Mouse (Mus musculus) myocyte (in vitro differentiated cells): ENCODE data around the gene Defb5. TPM values are rescaled to one million over a fixed set of nuclear protein-coding genes. Genes with fewer than 3 reads are reported as not detected.

Experiments used
- H3K27me3 ChIP-seq: one replicate; pipeline ENCODE4 v1.6.1; 2011; ENCODE audit not compliant: control insufficient read depth, insufficient read depth, insufficient read length
- H3K36me3 ChIP-seq: one replicate; pipeline ENCODE4 v1.6.1; 2011; ENCODE audit not compliant: control insufficient read depth, insufficient read depth
- H3K4me2 ChIP-seq: one replicate; pipeline ENCODE4 v1.6.1; 2011; ENCODE audit warnings: low read depth, control low read depth
- H3K4me3 ChIP-seq: one replicate; pipeline ENCODE4 v1.5.1; 2011; ENCODE audit warnings: mild to moderate bottlenecking, control low read depth, moderate library complexity
- H3K79me2 ChIP-seq: one replicate; pipeline ENCODE4 v1.6.1; 2011; ENCODE audit not compliant: control insufficient read depth, insufficient read depth
- H3ac ChIP-seq: one replicate; pipeline ENCODE4 v1.6.1; 2011; ENCODE audit not compliant: control insufficient read depth, insufficient read length
- CEBPB ChIP-seq: IDR thresholded peaks from 2 replicates; pipeline ENCODE4 v1.6.1; 2011; ENCODE audit warnings: mild to moderate bottlenecking, moderate library complexity; ENCODE audit not compliant: poor library complexity, insufficient read depth, severe bottlenecking
- E2F4 ChIP-seq: IDR thresholded peaks from one replicate; pipeline ENCODE4 v1.6.1; 2011; ENCODE audit warnings: mild to moderate bottlenecking, control low read depth, moderate library complexity; ENCODE audit not compliant: insufficient read depth
- MAX ChIP-seq: IDR thresholded peaks from one replicate; pipeline ENCODE4 v1.6.1; 2011; ENCODE audit warnings: low read depth, mild to moderate bottlenecking, control low read depth
- MYOD1 ChIP-seq, 3 experiments: IDR thresholded peaks; one replicate each; pipeline ENCODE4 v1.6.1; 2011; ENCODE audit warnings: control low read depth in 2 of 3, low read depth in 2 of 3, mild to moderate bottlenecking in 2 of 3, moderate library complexity in 1 of 3; ENCODE audit not compliant: insufficient read length in 2 of 3, control insufficient read depth in 1 of 3
- MYOG ChIP-seq, 3 experiments: IDR thresholded peaks; one replicate each; pipeline ENCODE4 v1.6.1; 2011; ENCODE audit warnings: control low read depth in 2 of 3, low read depth in 2 of 3, mild to moderate bottlenecking in 2 of 3; ENCODE audit not compliant: insufficient read length in 2 of 3, control insufficient read depth in 1 of 3, insufficient read depth in 1 of 3
- POLR2A ChIP-seq: IDR thresholded peaks from one replicate; pipeline ENCODE4 v1.6.1; 2011; ENCODE audit warnings: low read depth, mild to moderate bottlenecking, control low read depth, moderate library complexity; ENCODE audit not compliant: insufficient read length
- POLR2AphosphoS2 ChIP-seq: IDR thresholded peaks from one replicate; pipeline ENCODE4 v1.6.1; 2011; ENCODE audit warnings: low read depth, control low read depth; ENCODE audit not compliant: insufficient read length
- REST ChIP-seq: IDR thresholded peaks from one replicate; pipeline ENCODE4 v1.6.1; 2011; ENCODE audit warnings: mild to moderate bottlenecking, control low read depth, moderate library complexity; ENCODE audit not compliant: insufficient read depth, insufficient read length
- SRF ChIP-seq: IDR thresholded peaks from one replicate; pipeline ENCODE4 v1.6.1; 2011; ENCODE audit warnings: low read depth; ENCODE audit not compliant: control insufficient read depth, insufficient read length
- TCF12 ChIP-seq: IDR thresholded peaks from one replicate; pipeline ENCODE4 v1.6.1; 2011; ENCODE audit warnings: mild to moderate bottlenecking, control low read depth; ENCODE audit not compliant: poor library complexity, insufficient read depth, severe bottlenecking
- TCF3 ChIP-seq: IDR thresholded peaks from one replicate; pipeline ENCODE4 v1.6.1; 2011; ENCODE audit warnings: low read depth, control low read depth; ENCODE audit not compliant: insufficient read length
- USF1 ChIP-seq: IDR thresholded peaks from one replicate; pipeline ENCODE4 v1.6.1; 2011; ENCODE audit warnings: low read depth, mild to moderate bottlenecking, control low read depth, moderate library complexity
- polyA plus RNA-seq: library from polyadenylated mRNA; unstranded; fragments of >200 nt; fragmentation: generic; extraction: Trizol; gene quantifications from one replicate; pipeline ENCODE4 v1.2.1, GENCODE M21; 2012; ENCODE audit warnings: missing spikeins

Defb5 gene
- not detected for polyA plus RNA-seq

DNA sequence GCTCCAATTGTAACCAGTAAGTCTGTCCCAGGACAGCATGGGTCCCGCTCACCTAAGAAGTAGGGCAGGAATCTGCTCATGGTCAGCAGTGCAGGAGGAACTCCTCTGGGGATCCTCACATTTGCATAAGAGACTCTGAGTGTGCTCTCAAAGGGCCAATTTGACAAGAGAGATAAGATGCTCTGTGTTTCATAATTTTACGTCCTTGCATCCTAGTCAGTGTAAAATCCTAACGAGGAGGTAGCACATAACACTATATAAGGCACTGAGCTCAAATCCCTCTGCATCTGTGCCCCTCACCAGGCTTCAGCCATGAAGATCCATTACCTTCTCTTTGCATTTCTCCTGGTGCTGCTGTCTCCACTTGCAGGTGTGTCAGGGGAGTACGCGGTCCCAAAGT lies at the start of gene Defb5:
Defb5 (plus strand) TSS at position 301 of the 400 bp plus-strand sequence.
- no peak for TF ChIP-seq TCF3
- TF ChIP-seq REST, result no peak
- TF ChIP-seq USF1, result no peak
- TF ChIP-seq MYOG (IDR thresholded peaks at IDR 0.05; ENCODE audit: control insufficient read depth in 1 of 3, insufficient read depth in 1 of 3, insufficient read length in 2 of 3, low read depth in 2 of 3), result no peak
- no peak for TF ChIP-seq MAX
- TF ChIP-seq MYOD1 (IDR thresholded peaks at IDR 0.05; ENCODE audit: control insufficient read depth in 1 of 3, insufficient read length in 2 of 3, low read depth in 2 of 3), result no peak
- no peak for TF ChIP-seq SRF
- no peak for TF ChIP-seq POLR2A
- no peak for TF ChIP-seq TCF12
- no peak for TF ChIP-seq CEBPB
- TF ChIP-seq POLR2AphosphoS2, result no peak
- no peak for TF ChIP-seq E2F4
- Histone ChIP-seq H3K27me3 (no peaks in the 10 kb centered on the region), H3ac (no peak within 1 kb of the TSS), H3K4me3 (no peak within 1 kb of the TSS), H3K4me2 (no peak within 1 kb of the TSS), H3K36me3 (no peaks in the 10 kb centered on the region), H3K79me2 (no peaks in the 10 kb centered on the region)

DNA sequence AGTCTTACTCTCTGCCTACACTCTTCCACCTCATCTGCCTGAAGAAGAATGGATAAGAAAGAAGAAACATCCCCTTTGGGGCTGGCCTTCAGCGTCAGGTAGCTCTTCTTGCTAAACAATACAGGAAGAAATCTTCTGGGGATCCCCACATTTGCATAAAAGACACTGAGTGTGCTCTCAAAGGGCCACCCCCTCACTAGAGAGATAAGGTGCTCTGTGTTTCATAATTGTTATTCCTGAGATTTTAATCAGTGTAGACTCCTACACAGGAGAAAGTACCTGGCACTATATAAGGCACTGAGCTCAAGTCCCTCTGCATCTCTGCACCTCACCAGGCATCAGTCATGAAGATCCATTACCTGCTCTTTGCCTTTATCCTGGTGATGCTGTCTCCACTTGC lies 22.2 kb upstream of the Defb5 start, which contains the start of gene Defb6:
Defb6 (plus strand) TSS at position 318 of the 400 bp plus-strand sequence.
- H3K4me2 ChIP-seq, result no peak within 1 kb of the TSS
- no peaks in the 10 kb centered on the region for H3K27me3 ChIP-seq
- no peak within 1 kb of the TSS for H3K4me3 ChIP-seq
- H3K79me2 ChIP-seq, result no peaks in the 10 kb centered on the region
- H3K36me3 ChIP-seq, result no peaks in the 10 kb centered on the region
- no peak within 1 kb of the TSS for H3ac ChIP-seq
- no peak for TF ChIP-seq POLR2AphosphoS2
- no peak for TF ChIP-seq REST
- no peak for TF ChIP-seq MYOG (IDR thresholded peaks at IDR 0.05; ENCODE audit: control insufficient read depth in 1 of 3, insufficient read depth in 1 of 3, insufficient read length in 2 of 3, low read depth in 2 of 3)
- TF ChIP-seq SRF, result no peak
- no peak for TF ChIP-seq TCF12
- no peak for TF ChIP-seq E2F4
- no peak for TF ChIP-seq USF1
- TF ChIP-seq CEBPB, result no peak
- no peak for TF ChIP-seq TCF3
- TF ChIP-seq MAX, result no peak
- TF ChIP-seq POLR2A, result no peak
- no peak for TF ChIP-seq MYOD1 (IDR thresholded peaks at IDR 0.05; ENCODE audit: control insufficient read depth in 1 of 3, insufficient read length in 2 of 3, low read depth in 2 of 3)

DNA sequence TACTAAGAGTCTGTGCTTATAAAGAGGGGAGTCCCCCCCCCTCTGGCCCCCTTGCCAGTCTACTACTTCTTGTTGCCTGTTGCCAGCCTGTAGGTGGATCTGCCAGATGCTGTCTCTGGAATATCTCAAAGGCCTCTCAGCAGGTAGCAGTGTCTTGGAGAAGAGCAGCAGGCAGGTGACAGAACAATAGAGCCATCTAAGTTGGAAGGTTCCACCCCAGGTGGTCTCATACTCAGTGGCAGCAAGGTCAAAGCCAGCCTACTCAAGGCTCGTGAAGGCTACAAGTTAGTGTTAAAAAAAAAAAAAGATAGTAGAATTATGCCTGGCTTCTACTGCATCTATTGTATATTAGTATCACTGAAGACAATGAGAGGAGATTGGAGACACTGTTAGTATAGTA lies 9.3 kb upstream of the Defb5 start:
- H3K27me3 ChIP-seq, result no peaks in the 10 kb centered on the region
- H3ac ChIP-seq, result no peak overlapping the region
- TF ChIP-seq MYOD1 (IDR thresholded peaks at IDR 0.05; ENCODE audit: control insufficient read depth in 1 of 3, insufficient read length in 2 of 3, low read depth in 2 of 3) (no peak), SRF (no peak), CEBPB (no peak), REST (no peak), TCF3 (no peak)
- no peaks in the 10 kb centered on the region for H3K79me2 ChIP-seq
- H3K4me2 ChIP-seq, result no peak overlapping the region
- no peaks in the 10 kb centered on the region for H3K36me3 ChIP-seq
- no peak overlapping the region for H3K4me3 ChIP-seq

DNA sequence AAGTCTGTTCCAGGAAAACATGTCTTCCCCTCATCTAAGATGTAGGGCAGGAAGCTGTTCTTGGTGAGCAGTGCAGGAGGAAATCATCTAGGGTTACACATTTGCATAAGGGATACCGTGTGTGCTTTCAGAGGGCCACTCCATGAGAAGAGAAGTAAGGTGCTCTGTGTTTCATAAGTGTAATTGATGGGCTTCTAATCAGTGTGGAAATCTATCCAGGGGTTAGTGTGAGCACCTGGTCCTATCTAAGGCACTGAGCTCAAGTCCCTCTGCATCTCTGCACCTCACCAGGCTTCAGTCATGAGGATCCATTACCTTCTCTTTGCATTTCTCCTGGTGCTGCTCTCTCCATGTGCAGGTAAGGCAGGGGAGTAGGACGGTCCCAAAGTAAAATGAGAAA lies 7.8 kb upstream of the Defb5 start, which contains the start of gene Defb46:
Defb46 (plus strand) TSS at position 301 of the 400 bp plus-strand sequence.
- Histone ChIP-seq H3K79me2 (no peaks in the 10 kb centered on the region), H3K27me3 (no peaks in the 10 kb centered on the region), H3ac (no peak within 1 kb of the TSS), H3K4me3 (no peak within 1 kb of the TSS), H3K4me2 (no peak within 1 kb of the TSS), H3K36me3 (no peaks in the 10 kb centered on the region)
- TF ChIP-seq CEBPB, result no peak
- TF ChIP-seq MYOD1 (IDR thresholded peaks at IDR 0.05; ENCODE audit: control insufficient read depth in 1 of 3, insufficient read length in 2 of 3, low read depth in 2 of 3), result no peak
- TF ChIP-seq POLR2A, result no peak
- TF ChIP-seq MYOG (IDR thresholded peaks at IDR 0.05; ENCODE audit: control insufficient read depth in 1 of 3, insufficient read depth in 1 of 3, insufficient read length in 2 of 3, low read depth in 2 of 3), result no peak
- TF ChIP-seq TCF3, result no peak
- no peak for TF ChIP-seq TCF12
- TF ChIP-seq POLR2AphosphoS2, result no peak
- no peak for TF ChIP-seq SRF
- no peak for TF ChIP-seq USF1
- no peak for TF ChIP-seq MAX
- TF ChIP-seq REST, result no peak

DNA sequence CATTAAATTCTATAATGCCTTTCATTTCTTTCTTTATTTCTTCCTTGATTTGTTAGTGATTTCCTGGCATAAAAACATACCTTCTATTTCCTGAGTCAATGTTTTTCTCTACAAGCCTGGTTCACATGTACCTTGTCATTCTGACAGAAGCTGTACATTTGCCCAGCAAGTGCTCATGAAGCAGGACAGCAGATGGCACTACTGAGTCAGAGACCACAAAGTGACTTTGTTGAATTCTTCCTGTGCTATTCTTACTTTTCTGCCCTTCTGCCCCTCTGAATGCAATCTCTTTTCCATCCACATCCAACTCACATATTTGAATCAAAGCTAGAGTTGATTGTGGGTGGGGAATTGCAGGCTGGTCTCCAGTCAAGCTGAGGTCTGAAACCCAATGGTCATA lies 10.8 kb downstream of the Defb5 start:
- no peak overlapping the region for H3ac ChIP-seq
- TF ChIP-seq CEBPB (no peak), MYOD1 (IDR thresholded peaks at IDR 0.05; ENCODE audit: control insufficient read depth in 1 of 3, insufficient read length in 2 of 3, low read depth in 2 of 3) (no peak), TCF12 (no peak), POLR2A (no peak), USF1 (no peak), TCF3 (no peak), SRF (no peak), E2F4 (no peak), POLR2AphosphoS2 (no peak), MAX (no peak), MYOG (IDR thresholded peaks at IDR 0.05; ENCODE audit: control insufficient read depth in 1 of 3, insufficient read depth in 1 of 3, insufficient read length in 2 of 3, low read depth in 2 of 3) (no peak), REST (no peak)

More for the DNA sequence above, 10.8 kb downstream of the Defb5 start:
- Histone ChIP-seq H3K4me3 (no peak overlapping the region), H3K79me2 (no peaks in the 10 kb centered on the region), H3K27me3 (no peaks in the 10 kb centered on the region), H3K4me2 (no peak overlapping the region), H3K36me3 (no peaks in the 10 kb centered on the region)
